Mouse (Mus musculus) left cerebral cortex, postnatal 4 days (tissue): ENCODE data around the gene 2010111I01Rik. TPM values are rescaled to one million over a fixed set of nuclear protein-coding genes. Genes with fewer than 3 reads are reported as not detected.
A peak's percentile ranks its signal among the peaks of the same experiment; 100 is the strongest.

ENCODE experiments used
- DNase-seq: peaks from one replicate; pipeline ENCODE4 v3.0.0-alpha.2; 2022
- intact Hi-C: fragments of 180-260 bp; cut with DNase I; formaldehyde crosslinking; loops from one replicate; pipeline ENCODE4 v1.15.1; 2025
- total RNA-seq, 2 experiments: library from RNA; stranded (reverse); gene quantifications; 2 replicates each; pipeline ENCODE4 v1.2.3; 2021

The 2010111I01Rik gene
- total RNA-seq, 2 experiments from 2014 or later, result 42.3 to 51.9 TPM

- no peak for DNase-seq
These were observed 176.6 kb downstream of the 2010111I01Rik start for GRCm38 (mm10) chr13:63141275-63141674.

GRCm38 (mm10) chr13:63146604-63147188 is 182.0 kb downstream of the 2010111I01Rik start:
- intact Hi-C loops, result no loop called here
- no peak for DNase-seq

More at GRCm38 (mm10) chr13:63141275-63141674, 176.6 kb downstream of the 2010111I01Rik start:
- intact Hi-C loops, result no loop called here

- intact Hi-C loops, result no loop called here
- no peak for DNase-seq
These were observed 183.5 kb downstream of the 2010111I01Rik start for GRCm38 (mm10) chr13:63148157-63148556.

- intact Hi-C loops, result no loop called here
- no peak for DNase-seq
These were observed 185.9 kb downstream of the 2010111I01Rik start for GRCm38 (mm10) chr13:63150470-63151020.

GRCm38 (mm10) chr13:63151028-63151738 is 186.5 kb downstream of the 2010111I01Rik start:
- intact Hi-C loops, result no loop called here
- no peak for DNase-seq

GRCm38 (mm10) chr13:63152498-63152897 is 187.8 kb downstream of the 2010111I01Rik start:
- no peak for DNase-seq
- intact Hi-C loops, result no loop called here

GRCm38 (mm10) chr13:63153397-63153796 is 188.7 kb downstream of the 2010111I01Rik start:
- DNase-seq, result no peak
- intact Hi-C loops, result no loop called here

GRCm38 (mm10) chr13:63154851-63155571 is 190.3 kb downstream of the 2010111I01Rik start:
- DNase-seq, result peak; percentile 50
- intact Hi-C loops, result no loop called here

GRCm38 (mm10) chr13:63156264-63156663 is 191.6 kb downstream of the 2010111I01Rik start:
- DNase-seq, result no peak
- intact Hi-C loops, result no loop called here

GRCm38 (mm10) chr13:63170282-63171073 is 205.8 kb downstream of the 2010111I01Rik start:
- intact Hi-C loops, result no loop called here
- DNase-seq, result no peak

- intact Hi-C loops, result no loop called here
- peak; percentile 37 for DNase-seq
These were observed 206.8 kb downstream of the 2010111I01Rik start for GRCm38 (mm10) chr13:63171347-63172096.

GRCm38 (mm10) chr13:63172097-63172445 is 207.4 kb downstream of the 2010111I01Rik start:
- no peak for DNase-seq
- intact Hi-C loops, result no loop called here

GRCm38 (mm10) chr13:63174252-63175020 is 209.7 kb downstream of the 2010111I01Rik start:
- DNase-seq, result no peak
- intact Hi-C loops, result no loop called here

- no peak for DNase-seq
- intact Hi-C loops, result no loop called here
These were observed 211.4 kb downstream of the 2010111I01Rik start for GRCm38 (mm10) chr13:63176131-63176530.

- intact Hi-C loops, result no loop called here
- no peak for DNase-seq
These were observed 212.5 kb downstream of the 2010111I01Rik start for GRCm38 (mm10) chr13:63177232-63177631.

- intact Hi-C loops, result no loop called here
- no peak for DNase-seq
These were observed 216.0 kb downstream of the 2010111I01Rik start for GRCm38 (mm10) chr13:63180641-63181235.

GRCm38 (mm10) chr13:63184946-63185345 is 220.3 kb downstream of the 2010111I01Rik start:
- intact Hi-C loops, result no loop called here
- DNase-seq, result no peak

GRCm38 (mm10) chr13:63186217-63186616 is 221.5 kb downstream of the 2010111I01Rik start:
- DNase-seq, result no peak
- intact Hi-C loops, result no loop called here

- intact Hi-C loops, result no loop called here
- no peak for DNase-seq
These were observed 221.9 kb downstream of the 2010111I01Rik start for GRCm38 (mm10) chr13:63186642-63187041.
